Comparison of ENCODE assay signal across 8 mouse cellular contexts in the genomic region with DNA sequence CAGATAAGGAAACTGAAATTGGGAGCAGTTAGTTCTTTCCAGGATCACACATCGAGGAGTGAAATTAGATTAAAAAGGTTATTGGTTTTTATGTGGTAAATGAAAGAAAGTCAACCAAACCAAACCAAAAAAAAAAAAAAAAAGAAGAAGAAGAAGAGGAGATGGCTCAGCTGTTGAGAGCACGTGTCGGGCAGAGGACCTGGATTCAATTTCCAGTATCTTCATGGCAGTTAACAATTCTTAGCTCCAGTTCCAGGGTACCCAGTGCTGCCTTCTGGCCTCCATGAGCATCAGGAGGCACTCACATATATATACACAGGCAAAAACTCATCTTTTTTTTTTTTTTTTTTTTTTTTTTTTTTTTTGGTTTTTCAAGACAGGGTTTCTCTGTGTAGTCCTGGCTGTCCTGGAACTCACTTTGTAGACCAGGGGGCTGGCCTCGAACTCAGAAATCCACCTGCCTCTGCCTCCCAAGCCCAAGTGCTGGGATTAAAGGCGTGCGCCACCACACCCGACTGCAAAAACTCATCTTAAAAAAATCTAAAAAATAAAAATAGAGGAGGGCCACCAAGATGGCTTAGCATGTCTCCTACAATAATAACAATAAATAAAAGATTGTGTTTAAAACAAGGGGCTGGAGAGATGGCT. TPM values are rescaled to one million over a fixed set of nuclear protein-coding genes. Genes with fewer than 3 reads are reported as not detected.
DNase-seq lines count a peak whose midpoint lies in the region; ATAC-seq lines count a peak whose summit lies in the region.

No protein-coding gene starts in this region.

- ATAC-seq in megakaryocyte, adult 5-6 weeks (ENCODE audit: poor library complexity, severe bottlenecking), result no peak
- no peak for ATAC-seq in liver, embryonic 11.5 days (replicated peaks; ENCODE audit: low FRiP score)
- no peak for ATAC-seq in inflammation-experienced regulatory T-cells, adult 6 months

- H3K4me2 ChIP-seq in liver, embryonic 11.5 days, result peak overlapping the region; percentile 98

- H3K9me3 ChIP-seq in megakaryocyte, embryonic 14.5 days, result 0 out of 2 replicates have a peak, but pooled peaks cover 3% of the 10 kb centered on the region
- H3K9me3 ChIP-seq in liver, embryonic 11.5 days (ENCODE audit: control insufficient read depth, low read length), result no peaks in the 10 kb centered on the region

- peak overlapping the region; percentile 97 for H3K4me3 ChIP-seq in megakaryocyte, embryonic 14.5 days (replicated peaks)
- peak overlapping the region; percentile 42 for H3K4me3 ChIP-seq in liver, embryonic 11.5 days (ENCODE audit: low read depth, low read length)

- H3K4me1 ChIP-seq in megakaryocyte, embryonic 14.5 days, result peaks cover 75% of the 10 kb centered on the region
- peaks cover 27% of the 10 kb centered on the region for H3K4me1 ChIP-seq in liver, embryonic 11.5 days (replicated peaks; ENCODE audit: control insufficient read depth, insufficient read depth, low read length)

- no peak overlapping the region for H3K27ac ChIP-seq in liver, embryonic 11.5 days (ENCODE audit: low read depth, low read length)

- H3K27me3 ChIP-seq in megakaryocyte, embryonic 14.5 days (replicated peaks), result no peaks in the 10 kb centered on the region
- H3K27me3 ChIP-seq in liver, embryonic 11.5 days (replicated peaks; ENCODE audit: control insufficient read depth, insufficient read depth, low read length), result no peaks in the 10 kb centered on the region

- 74% methylated on average over 7 of the region's 7 CpGs for WGBS in liver, embryonic 11.5 days

- H3K36me3 ChIP-seq in megakaryocyte, embryonic 14.5 days (replicated peaks; ENCODE audit: low read length), result peaks cover 8% of the 10 kb centered on the region
- no peaks in the 10 kb centered on the region for H3K36me3 ChIP-seq in liver, embryonic 11.5 days (ENCODE audit: control insufficient read depth, insufficient read depth, low read length)

- peak; percentile 54 for DNase-seq in cerebellum, adult 9-11 months
- no peak for DNase-seq in cerebellum, postnatal 14 days
- DNase-seq in liver, embryonic 11.5 days (ENCODE audit: low spot score), result no peak
- DNase-seq in right cerebral cortex, postnatal 14 days, result no peak
- DNase-seq in urinary bladder, postnatal 25 days (ENCODE audit: low spot score), result no peak

- H3K9ac ChIP-seq in liver, embryonic 11.5 days (ENCODE audit: low read depth, low read length), result peak overlapping the region; percentile 57; the same call in 1 of the 2 replicates

RNA-seq across cellular contexts. Expression of a gene that starts 3.1 kb away (rescaled TPM):
- polyA plus RNA-seq in megakaryocyte, embryonic 14.5 days (2012; ENCODE audit: insufficient read depth, low replicate concordance), result 314 and 1,236 TPM in 2 replicates
- 68.8 and 86.3 TPM in 2 replicates for total RNA-seq in megakaryocyte, adult 5-6 weeks (2015)
- total RNA-seq in megakaryocyte, adult 5-6 weeks (2017), result 45.1 and 51.9 TPM in 2 replicates
- polyA plus RNA-seq in liver, embryonic 11.5 days (2014; fragmentation: Nextera tagmentation; extraction: Ambion mirVana), result 304 and 308 TPM in 2 replicates
- polyA plus RNA-seq in inflammation-experienced regulatory T-cells, adult 6 months (2017; shearing (Covaris generic)), result 100 to 1,000 TPM; 370 to 426 (median 380) TPM

RNA-seq across cellular contexts. Expression of a gene that starts 26.3 kb away (rescaled TPM):
- polyA plus RNA-seq in megakaryocyte, embryonic 14.5 days (2012; ENCODE audit: insufficient read depth, low replicate concordance), result not detected in 2 replicates
- total RNA-seq in megakaryocyte, adult 5-6 weeks (2015), result 6.1 and 22.8 TPM in 2 replicates
- not detected in 2 replicates for total RNA-seq in megakaryocyte, adult 5-6 weeks (2017)
- 3.8 and 4.9 TPM in 2 replicates for polyA plus RNA-seq in liver, embryonic 11.5 days (2014; fragmentation: Nextera tagmentation; extraction: Ambion mirVana)
- polyA plus RNA-seq in inflammation-experienced regulatory T-cells, adult 6 months (2017; shearing (Covaris generic)), result not detected

RNA-seq across cellular contexts. Expression of a gene that starts 53.7 kb away (rescaled TPM):
- polyA plus RNA-seq in megakaryocyte, embryonic 14.5 days (2012; ENCODE audit: insufficient read depth, low replicate concordance), result 372 and 610 TPM in 2 replicates
- 79.3 and 125 TPM in 2 replicates for total RNA-seq in megakaryocyte, adult 5-6 weeks (2015)
- total RNA-seq in megakaryocyte, adult 5-6 weeks (2017), result 55.5 and 59.5 TPM in 2 replicates
- polyA plus RNA-seq in liver, embryonic 11.5 days (2014; fragmentation: Nextera tagmentation; extraction: Ambion mirVana), result 13.9 and 14.4 TPM in 2 replicates
- 1 to 10 TPM in 2 of 3 experiments, under 1 TPM in 1; 0.65 to 3.2 (median 2.1) TPM for polyA plus RNA-seq in inflammation-experienced regulatory T-cells, adult 6 months (2017; shearing (Covaris generic))

RNA-seq across cellular contexts. Expression of a gene that starts 54.6 kb away (rescaled TPM):
- polyA plus RNA-seq in megakaryocyte, embryonic 14.5 days (2012; ENCODE audit: insufficient read depth, low replicate concordance), result 164 and 173 TPM in 2 replicates
- 25.1 and 35.7 TPM in 2 replicates for total RNA-seq in megakaryocyte, adult 5-6 weeks (2015)
- 40.6 and 43.1 TPM in 2 replicates for total RNA-seq in megakaryocyte, adult 5-6 weeks (2017)
- polyA plus RNA-seq in liver, embryonic 11.5 days (2014; fragmentation: Nextera tagmentation; extraction: Ambion mirVana), result 30.5 and 32.6 TPM in 2 replicates
- 10 to 100 TPM; 12.5 to 16.8 (median 12.8) TPM for polyA plus RNA-seq in inflammation-experienced regulatory T-cells, adult 6 months (2017; shearing (Covaris generic))

Comparison
In these comparisons a context has a peak if more than half of its experiments do, and no peak if none do; other contexts are left out.
1. RNA of a gene that starts 53.7 kb away (polyA plus RNA-seq): 372 to 610 TPM in megakaryocyte, embryonic 14.5 days; 13.9 to 14.4 TPM in liver, embryonic 11.5 days and 0.65 to 3.2 TPM in inflammation-experienced regulatory T-cells, adult 6 months; every median in the first group is over 10 times any median in the second.